Mouse (Mus musculus) limb, embryonic 10.5 days (tissue): ENCODE data around the gene Lzic. TPM values are rescaled to one million over a fixed set of nuclear protein-coding genes. Genes with fewer than 3 reads are reported as not detected.

Experiments
- DNase-seq: peaks from one replicate; pipeline ENCODE4 v3.0.0-alpha.2; 2017; ENCODE audit warnings: low spot score
- H3K27ac ChIP-seq: fragments of 300-500 bp; sonication (generic); 2 replicates; pipeline ENCODE4 v1.5.1; 2016; ENCODE audit warnings: mild to moderate bottlenecking
- H3K27me3 ChIP-seq: fragments of 300-500 bp; sonication (generic); 2 replicates; pipeline ENCODE4 v1.6.1; 2016; ENCODE audit warnings: low read depth, mild to moderate bottlenecking; ENCODE audit not compliant: poor library complexity, severe bottlenecking
- H3K36me3 ChIP-seq: fragments of 300-500 bp; sonication (generic); 2 replicates; pipeline ENCODE4 v1.6.1; 2016; ENCODE audit warnings: mild to moderate bottlenecking, moderate library complexity
- H3K4me1 ChIP-seq: fragments of 300-500 bp; sonication (generic); 2 replicates; pipeline ENCODE4 v1.6.1; 2016
- H3K4me3 ChIP-seq: fragments of 300-500 bp; sonication (generic); 2 replicates; pipeline ENCODE4 v1.5.1; 2016; ENCODE audit warnings: mild to moderate bottlenecking, moderate library complexity
- H3K9me3 ChIP-seq: fragments of 300-500 bp; sonication (generic); replicated peaks from 2 replicates; pipeline ENCODE4 v1.6.1; 2016; ENCODE audit warnings: mild to moderate bottlenecking
- WGBS: fragments of 180-500 bp; shearing (Covaris S2); methylation state at CpG from one replicate; pipeline ENCODE4 v1.1.7; 2016; 5-methylcytosine and 5-hydroxymethylcytosine counted together
- microRNA-seq: library from miRNA; unstranded; fragments of <30 nt; microRNA quantifications from one replicate; pipeline ENCODE4, GENCODE M21; 2017
- polyA plus RNA-seq: library from polyadenylated mRNA; unstranded; fragments of >200 nt; fragmentation: Nextera tagmentation; extraction: Ambion mirVana; gene quantifications from 2 replicates; pipeline ENCODE4 v1.2.1, GENCODE M21; 2016

Gene Lzic
- polyA plus RNA-seq, 1 experiment from 2014 or later, result 55.1 TPM

- Histone ChIP-seq H3K4me1 (0 out of 2 replicates have a peak, but pooled peaks cover 3% of the 10 kb centered on the region), H3K27ac (no peak overlapping the region), H3K4me3 (no peak overlapping the region), H3K36me3 (peaks cover 64% of the 10 kb centered on the region), H3K27me3 (no peaks in the 10 kb centered on the region), H3K9me3 (no peaks in the 10 kb centered on the region)
- WGBS, result 91% methylated on average over 8 of the region's 8 CpGs
- DNase-seq, result no peak
Observed at GRCm38 (mm10) chr4:149544892-149545291, 59.9 kb downstream of the Lzic start.

Small RNA genes within 50 kb of the gene (microRNA-seq; reads per million reads assigned to microRNA genes)
- gene Mir5616, result 1.8 reads per million

Other genes with a start within 250 kb of the Lzic start
- 31.4 and 38.2 TPM in 2 replicates for gene Kif1b, start 177.5 kb upstream of the Lzic start, polyA plus RNA-seq
- gene Ube4b, start 58.5 kb upstream of the Lzic start, polyA plus RNA-seq, result 72.2 and 76.4 TPM in 2 replicates
- gene Rbp7, start 30.3 kb upstream of the Lzic start, polyA plus RNA-seq, result not detected in 2 replicates
- 0.26 and 0.83 TPM in 2 replicates for gene Tmem274, start 7.9 kb upstream of the Lzic start, polyA plus RNA-seq
- gene Nmnat1, start within 50 bp of the Lzic start, polyA plus RNA-seq, result 16.1 and 16.8 TPM in 2 replicates
- gene Ctnnbip1, start 33.0 kb downstream of the Lzic start, polyA plus RNA-seq, result 67.1 and 78.4 TPM in 2 replicates
- gene Clstn1, start 101.2 kb downstream of the Lzic start, polyA plus RNA-seq, result 34.8 and 41.2 TPM in 2 replicates
- 2.7 and 3.4 TPM in 2 replicates for gene Pik3cd, start 217.3 kb downstream of the Lzic start, polyA plus RNA-seq